8 mouse cellular contexts compared by ENCODE assay signal in the genomic region with DNA sequence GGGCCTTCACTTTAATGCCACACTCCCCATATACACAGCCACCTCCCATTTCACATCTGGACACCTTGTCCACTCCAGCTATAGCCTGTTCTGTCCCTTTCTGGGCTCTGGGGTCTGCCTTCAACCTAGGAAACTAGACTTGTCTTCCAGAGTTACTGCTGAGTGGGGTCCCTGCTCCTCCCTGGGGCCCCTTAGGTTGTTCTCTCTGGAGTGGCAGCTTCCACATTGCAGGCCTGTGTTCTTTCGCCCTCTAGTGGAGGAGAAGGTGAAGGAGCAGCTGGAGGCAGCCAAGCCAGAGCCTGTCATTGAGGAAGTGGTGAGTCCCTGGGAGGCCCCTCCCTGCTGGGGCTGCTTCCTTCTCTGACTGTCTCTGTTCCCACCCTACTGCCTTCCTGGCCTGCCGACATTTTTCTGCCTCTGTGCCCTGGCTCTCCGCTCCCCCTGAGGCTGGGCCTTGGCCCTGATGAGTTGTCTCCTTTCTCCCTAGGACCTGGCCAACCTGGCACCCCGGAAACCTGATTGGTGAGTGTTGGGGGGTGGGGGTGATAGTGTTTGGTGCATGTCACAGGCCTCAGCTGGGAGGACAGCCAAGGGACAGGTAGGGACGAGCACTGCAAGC. TPM values are rescaled to one million over a fixed set of nuclear protein-coding genes. Genes with fewer than 3 reads are reported as not detected.
DNase-seq lines count a peak whose midpoint lies in the region; ATAC-seq lines count a peak whose summit lies in the region.

No protein-coding gene starts in this region.

- peak; percentile 79 to 92 for DNase-seq in adrenal gland, adult (ENCODE audit: inconsistent age in 2 of 2, low spot score in 1 of 2)
- peak; percentile 85 for DNase-seq in embryo, embryonic 10.5 days (ENCODE audit: low spot score)
- peak; percentile 82 for DNase-seq in gastrocnemius, postnatal 25 days
- peak; percentile 85 for DNase-seq in intestine, embryonic 14.5 days (ENCODE audit: low spot score)
- DNase-seq in left cerebral cortex, postnatal 25 days (ENCODE audit: low spot score in 2 of 2): peak; percentile 79 to 87
- peak; percentile 74 for DNase-seq in mesoderm, embryonic 11.5 days (ENCODE audit: low read depth, low spot score)
- peak; percentile 81 for DNase-seq in right cerebral cortex, postnatal 25 days
- DNase-seq in urinary bladder, postnatal 4 days (ENCODE audit: low spot score in 2 of 2): peak; percentile 80 to 81

- peaks cover 13% of the 10 kb centered on the region for H3K36me3 ChIP-seq in intestine, embryonic 14.5 days (ENCODE audit: control insufficient read depth, insufficient read depth, low read length)

- H3K9me3 ChIP-seq in intestine, embryonic 14.5 days (ENCODE audit: control insufficient read depth, low read length): no peaks in the 10 kb centered on the region

- H3K9ac ChIP-seq in intestine, embryonic 14.5 days (ENCODE audit: low read length): peak overlapping the region; percentile 2; the same call in 1 of the 2 replicates

- no peak overlapping the region for H3K27ac ChIP-seq in intestine, embryonic 14.5 days (ENCODE audit: low read depth)

- intact Hi-C loops in left cerebral cortex, postnatal 25 days (cut with DNase I): loop anchor here (1.0 to 10.0 kb wide), 4 partner anchors 36 to 297 kb away; no protein-coding TSS in a partner anchor

- peak overlapping the region; percentile 11 for H3K4me3 ChIP-seq in intestine, embryonic 14.5 days (ENCODE audit: low read depth, low read length)

- 33% methylated on average over 5 of the region's 5 CpGs for WGBS in intestine, embryonic 14.5 days

- no peaks in the 10 kb centered on the region for H3K27me3 ChIP-seq in intestine, embryonic 14.5 days (replicated peaks; ENCODE audit: control insufficient read depth, insufficient read depth, low read length)

- peak; percentile 81 for ATAC-seq in intestine, embryonic 14.5 days (replicated peaks; ENCODE audit: low FRiP score, low TSS enrichment, low read depth)

- peak overlapping the region; percentile 45 for H3K4me2 ChIP-seq in intestine, embryonic 14.5 days (ENCODE audit: low read length)

- H3K4me1 ChIP-seq in intestine, embryonic 14.5 days (replicated peaks; ENCODE audit: control insufficient read depth, insufficient read depth, low read length): peaks cover 5% of the 10 kb centered on the region

RNA-seq across cellular contexts. Expression of gene Myl3, which starts 31.9 kb away (rescaled TPM):
- total RNA-seq in gastrocnemius, postnatal 25 days (2021): 100 to 1,000 TPM; 119 to 840 TPM
- polyA plus RNA-seq in intestine, embryonic 14.5 days (2014; fragmentation: Nextera tagmentation; extraction: Ambion mirVana): 0.23 and 1.6 TPM in 2 replicates
- total RNA-seq in left cerebral cortex, postnatal 25 days (2021): not detected

RNA-seq across cellular contexts. Expression of gene Pth1r, which starts 37.2 kb away (rescaled TPM):
- total RNA-seq in gastrocnemius, postnatal 25 days (2021): 1 to 10 TPM; 1.3 to 2.4 TPM
- polyA plus RNA-seq in intestine, embryonic 14.5 days (2014; fragmentation: Nextera tagmentation; extraction: Ambion mirVana): 25.7 and 26.7 TPM in 2 replicates
- 1 to 10 TPM; 5.5 to 5.9 TPM for total RNA-seq in left cerebral cortex, postnatal 25 days (2021)

RNA-seq across cellular contexts. Expression of gene Ccdc12, which starts 53.4 kb away (rescaled TPM):
- 10 to 100 TPM; 46.9 to 47.1 TPM for total RNA-seq in gastrocnemius, postnatal 25 days (2021)
- 177 and 187 TPM in 2 replicates for polyA plus RNA-seq in intestine, embryonic 14.5 days (2014; fragmentation: Nextera tagmentation; extraction: Ambion mirVana)
- total RNA-seq in left cerebral cortex, postnatal 25 days (2021): 10 to 100 TPM; 47.2 to 55.7 TPM

RNA-seq across cellular contexts. Expression of gene Nbeal2, which starts 55.8 kb away (rescaled TPM):
- 1 to 10 TPM; 2.9 to 3.2 TPM for total RNA-seq in gastrocnemius, postnatal 25 days (2021)
- 4.0 and 4.7 TPM in 2 replicates for polyA plus RNA-seq in intestine, embryonic 14.5 days (2014; fragmentation: Nextera tagmentation; extraction: Ambion mirVana)
- total RNA-seq in left cerebral cortex, postnatal 25 days (2021): 10 to 100 TPM in 1 of 2 experiments, 1 to 10 TPM in 1; 9.3 to 14.4 TPM

Comparison
In these comparisons a context has a peak if more than half of its experiments do, and no peak if none do; other contexts are left out.
1. RNA of gene Myl3, which starts 31.9 kb away (total RNA-seq): 119 to 840 TPM in gastrocnemius, postnatal 25 days; not detected in left cerebral cortex, postnatal 25 days; every median in the first group is over 10 times any median in the second.
2. Peak in every context shown above with its lines, with median percentiles within 50 percentile points of each other: DNase-seq.